Mouse (Mus musculus) small intestine, adult 2 months (tissue): ENCODE data around the gene Gm16181. TPM values are rescaled to one million over a fixed set of nuclear protein-coding genes. Genes with fewer than 3 reads are reported as not detected.

Source experiments
- H3K27ac ChIP-seq: fragments of 200-500 bp; 2 replicates; pipeline ENCODE4 v1.5.1; 2012; ENCODE audit warnings: low read depth, low read length, control low read depth, inconsistent platforms; ENCODE audit not compliant: insufficient read depth
- H3K27me3 ChIP-seq: fragments of 200-500 bp; 2 replicates; pipeline ENCODE4 v1.6.1; 2012; ENCODE audit warnings: mild to moderate bottlenecking, moderate library complexity, low read length, inconsistent platforms; ENCODE audit not compliant: control insufficient read depth, insufficient read depth
- H3K36me3 ChIP-seq: fragments of 200-500 bp; 2 replicates; pipeline ENCODE4 v1.6.1; 2012; ENCODE audit warnings: mild to moderate bottlenecking, low read length, control low read depth, inconsistent platforms; ENCODE audit not compliant: control insufficient read depth, insufficient read depth
- H3K4me1 ChIP-seq: fragments of 200-500 bp; 2 replicates; pipeline ENCODE4 v1.6.1; 2012; ENCODE audit warnings: low read length, inconsistent platforms, mixed read lengths; ENCODE audit not compliant: control insufficient read depth, insufficient read depth, insufficient read length
- H3K4me3 ChIP-seq: fragments of 200-500 bp; 2 replicates; pipeline ENCODE4 v1.5.1; 2012; ENCODE audit warnings: low read depth, mild to moderate bottlenecking, control low read depth, inconsistent platforms, low read length, moderate library complexity
- CTCF ChIP-seq: fragments of 200-500 bp; IDR thresholded peaks from 2 replicates; pipeline ENCODE4 v1.5.1; 2012; ENCODE audit warnings: low read depth, mild to moderate bottlenecking, control low read depth, inconsistent platforms, low read length, moderate library complexity, mixed read lengths; ENCODE audit not compliant: insufficient replicate concordance, insufficient read length; ENCODE audit errors: extremely low read depth
- POLR2A ChIP-seq: fragments of 200-500 bp; IDR thresholded peaks from 2 replicates; pipeline ENCODE4 v1.6.1; 2012; ENCODE audit warnings: low read depth, mild to moderate bottlenecking, control low read depth, inconsistent platforms, low read length, moderate library complexity
- WGBS: fragments of 180-500 bp; shearing (Covaris S2); methylation state at CpG from one replicate; pipeline ENCODE4 v1.1.7; 2018; 5-methylcytosine and 5-hydroxymethylcytosine counted together
- polyA plus RNA-seq: library from polyadenylated mRNA; depleted of rRNA; stranded (reverse); fragments of >200 nt; gene quantifications from 2 replicates; pipeline ENCODE4 v1.2.3, GENCODE M21; 2012

Gm16181 gene
- polyA plus RNA-seq, 1 experiment: not detected

DNA sequence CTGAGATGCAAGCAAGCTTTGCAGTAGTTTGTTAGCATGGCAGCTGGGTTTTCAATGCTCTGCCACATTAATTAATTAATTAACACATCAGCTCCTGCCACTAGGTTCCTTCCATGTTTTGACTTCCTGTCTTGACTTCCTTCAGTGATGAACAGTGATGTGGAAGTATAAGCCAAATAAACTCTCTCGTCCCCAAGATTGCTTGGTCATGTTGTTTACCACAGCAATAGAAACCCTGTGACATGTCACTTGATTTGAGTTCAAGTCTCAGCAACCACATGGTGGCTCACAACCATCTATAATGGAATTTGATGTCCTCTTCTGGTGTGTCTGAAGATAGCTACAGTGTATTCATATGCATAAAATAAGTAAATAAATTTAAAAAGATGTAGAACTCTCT is 36.7 kb downstream of the Gm16181 start:
- no peaks in the 10 kb centered on the region for H3K27me3 ChIP-seq

DNA sequence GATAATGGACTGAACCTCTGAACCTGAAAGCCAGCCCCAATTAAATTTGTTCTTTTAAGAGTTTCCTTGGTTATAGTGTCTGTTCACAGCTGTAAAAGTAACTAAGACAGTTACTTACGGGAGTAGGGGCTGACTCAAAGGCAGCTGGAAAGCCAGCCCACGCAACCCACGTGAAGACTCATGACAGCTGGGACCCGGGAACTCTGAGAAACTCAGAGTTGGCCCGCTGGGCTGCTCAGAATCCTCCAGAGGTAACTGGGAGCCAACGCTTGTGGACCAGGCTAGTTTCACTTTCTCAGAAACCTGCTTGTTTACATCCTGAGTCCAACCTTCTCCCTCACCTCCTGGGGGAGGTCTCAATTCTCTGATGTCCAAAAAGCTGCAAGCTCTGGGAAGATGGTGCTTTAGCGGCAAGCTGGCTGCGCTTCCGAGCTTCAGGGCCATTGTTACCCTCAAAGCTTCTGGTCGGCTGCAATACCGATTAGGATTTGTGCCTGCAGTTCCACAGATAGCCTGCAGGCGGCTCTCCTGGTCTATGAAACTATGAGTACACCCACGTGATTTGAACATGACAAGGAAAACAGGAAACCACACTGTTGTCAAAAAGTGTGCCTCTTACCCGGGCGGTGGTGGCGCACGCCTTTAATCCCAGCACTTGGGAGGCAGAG is 37.3 kb downstream of the Gm16181 start:
- Histone ChIP-seq H3K4me3 (peak overlapping the region; percentile 63), H3K36me3 (peaks cover 11% of the 10 kb centered on the region), H3K27ac (peak overlapping the region; percentile 72), H3K27me3 (no peaks in the 10 kb centered on the region), H3K4me1 (peaks cover 15% of the 10 kb centered on the region; the same call in 1 of the 2 replicates)
- TF ChIP-seq CTCF: peak; percentile 86; the same call in 1 of the 2 replicates
- no peak for TF ChIP-seq POLR2A
- WGBS: 1% methylated on average over 17 of the region's 17 CpGs

More for the DNA sequence above, 36.7 kb downstream of the Gm16181 start:
- Histone ChIP-seq H3K36me3 (peaks cover 17% of the 10 kb centered on the region), H3K27ac (no peak overlapping the region), H3K4me1 (peaks cover 14% of the 10 kb centered on the region; the same call in 1 of the 2 replicates), H3K4me3 (no peak overlapping the region)
- TF ChIP-seq CTCF (no peak), POLR2A (no peak)
- WGBS: 50% methylated on average over 1 of the region's 1 CpGs

DNA sequence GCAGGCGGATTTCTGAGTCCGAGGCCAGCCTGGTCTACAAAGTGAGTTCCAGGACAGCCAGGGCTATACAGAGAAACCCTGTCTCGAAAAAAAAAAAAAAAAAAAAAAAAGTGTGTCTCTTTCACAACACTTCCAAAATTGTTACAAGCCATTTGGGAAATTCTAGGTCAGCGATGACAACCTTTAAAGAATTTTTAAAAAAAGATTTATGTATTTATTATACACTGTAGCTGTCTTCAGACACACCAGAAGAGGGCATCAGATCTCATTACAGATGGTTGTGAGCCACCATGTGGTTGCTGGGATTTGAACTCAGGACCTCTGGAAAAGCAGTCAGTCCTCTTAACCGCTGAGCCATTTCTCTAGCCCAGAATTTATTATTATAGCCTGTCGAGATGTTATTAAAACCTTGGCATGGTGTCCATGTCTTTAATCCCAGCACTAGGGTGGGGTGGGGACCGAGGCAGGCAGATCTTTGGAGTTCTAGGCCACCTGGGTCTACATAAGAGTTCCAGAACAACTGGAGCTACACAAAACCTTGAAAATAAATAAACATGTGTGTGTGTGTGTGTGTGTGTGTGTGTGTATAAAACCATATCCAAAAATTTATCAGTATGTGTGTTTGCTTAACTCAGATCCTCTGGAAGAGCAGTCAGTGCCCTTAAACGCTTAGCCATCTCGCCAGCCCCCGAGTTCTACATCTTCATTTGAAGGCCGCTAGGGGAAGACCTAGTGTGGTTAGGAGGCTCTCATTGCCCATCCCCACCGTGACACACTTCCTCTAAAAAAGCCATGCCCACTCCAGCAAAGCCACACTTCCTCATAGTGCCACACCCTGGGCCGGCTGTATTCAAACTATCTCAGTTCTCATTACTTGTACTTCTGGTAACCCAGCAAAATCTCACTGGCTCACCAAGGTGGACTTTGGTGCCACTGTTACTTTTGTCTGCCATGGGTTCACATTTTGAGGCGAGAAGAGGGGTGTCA is 38.2 kb downstream of the Gm16181 start:
- H3K27me3 ChIP-seq: no peaks in the 10 kb centered on the region
- H3K36me3 ChIP-seq: peaks cover 3% of the 10 kb centered on the region
- no peak overlapping the region for H3K4me3 ChIP-seq
- peaks cover 15% of the 10 kb centered on the region; the same call in 1 of the 2 replicates for H3K4me1 ChIP-seq
- H3K27ac ChIP-seq: peak overlapping the region; percentile 51
- 19% methylated on average over 14 of the region's 14 CpGs for WGBS
- TF ChIP-seq POLR2A (no peak), CTCF (peak; percentile 33; the same call in 1 of the 2 replicates)

DNA sequence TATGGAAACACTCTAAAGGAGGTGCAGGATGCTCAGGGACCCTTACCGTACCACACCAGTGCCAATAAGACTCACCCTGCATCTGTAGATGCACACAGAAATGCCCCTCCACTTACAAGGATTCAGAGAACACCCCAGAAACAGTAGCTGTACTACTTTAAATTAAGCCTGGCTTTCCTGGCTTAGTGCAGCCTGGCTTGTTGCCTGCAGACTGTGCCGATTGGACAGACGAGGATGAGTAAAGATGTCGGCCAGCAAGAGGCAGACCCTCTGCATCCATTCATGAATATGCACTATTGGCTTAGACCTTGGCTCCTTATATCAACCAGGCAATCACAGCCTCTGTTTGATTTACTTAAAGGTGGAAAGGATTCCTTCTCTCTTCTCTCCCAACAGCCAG is 39.0 kb downstream of the Gm16181 start:
- H3K27ac ChIP-seq: peak overlapping the region; percentile 51

DNA sequence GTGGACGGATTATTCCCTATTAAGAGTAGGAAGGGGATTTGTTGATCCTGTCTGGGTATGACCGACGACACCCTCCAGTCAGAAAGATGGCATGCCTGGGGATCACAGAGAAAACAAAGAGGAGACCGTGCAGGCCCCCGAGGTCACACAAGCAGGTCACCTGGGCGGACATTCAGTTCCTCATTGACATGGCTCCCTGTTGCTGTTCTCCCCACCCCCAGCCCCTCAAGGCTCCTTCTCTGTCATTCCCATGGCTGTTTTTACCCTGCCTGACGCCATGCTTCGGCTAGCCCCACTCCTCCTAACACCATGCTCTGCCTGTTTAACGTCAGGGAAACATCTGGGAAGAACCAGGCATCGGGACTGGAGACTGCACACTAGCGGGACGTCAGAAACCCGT is 41.0 kb downstream of the Gm16181 start:
- Histone ChIP-seq H3K4me3 (no peak overlapping the region), H3K36me3 (peaks cover 17% of the 10 kb centered on the region), H3K27me3 (no peaks in the 10 kb centered on the region), H3K4me1 (peaks cover 15% of the 10 kb centered on the region; the same call in 1 of the 2 replicates), H3K27ac (no peak overlapping the region)
- TF ChIP-seq POLR2A (no peak), CTCF (no peak)
- 84% methylated on average over 13 of the region's 13 CpGs for WGBS

More for the DNA sequence above, 39.0 kb downstream of the Gm16181 start:
- peaks cover 3% of the 10 kb centered on the region for H3K36me3 ChIP-seq
- 66% methylated on average over 4 of the region's 4 CpGs for WGBS
- no peaks in the 10 kb centered on the region for H3K27me3 ChIP-seq
- TF ChIP-seq CTCF (no peak), POLR2A (no peak)
- peaks cover 15% of the 10 kb centered on the region; the same call in 1 of the 2 replicates for H3K4me1 ChIP-seq
- no peak overlapping the region for H3K4me3 ChIP-seq

DNA sequence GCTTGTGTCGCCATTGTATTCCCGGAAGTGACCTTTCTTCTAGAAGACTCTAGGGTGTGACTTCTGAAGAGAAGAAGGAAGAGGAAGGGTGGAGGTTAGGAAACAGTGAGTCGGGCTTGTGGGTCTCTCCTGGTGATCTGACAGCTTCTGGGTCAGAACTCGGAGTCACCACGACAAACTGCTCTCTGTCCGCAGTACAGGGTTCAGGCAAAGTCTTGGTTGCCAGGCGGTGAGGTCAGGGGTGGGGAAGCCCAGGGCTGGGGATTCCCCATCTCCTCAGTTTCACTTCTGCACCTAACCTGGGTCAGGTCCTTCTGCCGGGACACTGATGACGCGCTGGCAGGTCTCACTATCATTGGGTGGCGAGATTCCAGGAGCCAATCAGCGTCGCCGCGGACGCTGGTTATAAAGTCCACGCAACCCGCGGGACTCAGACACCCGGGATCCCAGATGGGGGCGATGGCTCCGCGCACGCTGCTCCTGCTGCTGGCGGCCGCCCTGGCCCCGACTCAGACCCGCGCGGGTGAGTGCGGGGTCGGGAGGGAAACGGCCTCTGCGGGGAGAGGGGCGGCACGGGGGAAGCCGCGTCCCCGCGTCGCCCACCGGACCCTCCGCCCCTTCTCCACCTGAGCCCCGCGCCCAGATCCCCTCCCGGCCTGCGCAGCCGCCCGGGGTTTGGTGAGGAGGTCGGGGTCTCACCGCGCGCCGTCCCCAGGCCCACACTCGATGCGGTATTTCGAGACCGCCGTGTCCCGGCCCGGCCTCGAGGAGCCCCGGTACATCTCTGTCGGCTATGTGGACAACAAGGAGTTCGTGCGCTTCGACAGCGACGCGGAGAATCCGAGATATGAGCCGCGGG is 42.3 kb downstream of the Gm16181 start, which contains the start of gene H2-D1:
H2-D1 (plus strand) TSS at position 67 of the 859 bp plus-strand sequence.
- peaks cover 15% of the 10 kb centered on the region; the same call in 1 of the 2 replicates for H3K4me1 ChIP-seq
- peaks cover 21% of the 10 kb centered on the region for H3K36me3 ChIP-seq
- whole genome bisulfite sequencing: under 1% methylated on average over 70 of the region's 73 CpGs
- H3K27me3 ChIP-seq: no peaks in the 10 kb centered on the region
- H3K27ac ChIP-seq: peak within 1 kb of the TSS; percentile 92
- TF ChIP-seq POLR2A (peak; percentile 98), CTCF (no peak)
- H3K4me3 ChIP-seq: peak within 1 kb of the TSS; percentile 83
